8 mouse cellular contexts compared by ENCODE assay signal in the genomic region with DNA sequence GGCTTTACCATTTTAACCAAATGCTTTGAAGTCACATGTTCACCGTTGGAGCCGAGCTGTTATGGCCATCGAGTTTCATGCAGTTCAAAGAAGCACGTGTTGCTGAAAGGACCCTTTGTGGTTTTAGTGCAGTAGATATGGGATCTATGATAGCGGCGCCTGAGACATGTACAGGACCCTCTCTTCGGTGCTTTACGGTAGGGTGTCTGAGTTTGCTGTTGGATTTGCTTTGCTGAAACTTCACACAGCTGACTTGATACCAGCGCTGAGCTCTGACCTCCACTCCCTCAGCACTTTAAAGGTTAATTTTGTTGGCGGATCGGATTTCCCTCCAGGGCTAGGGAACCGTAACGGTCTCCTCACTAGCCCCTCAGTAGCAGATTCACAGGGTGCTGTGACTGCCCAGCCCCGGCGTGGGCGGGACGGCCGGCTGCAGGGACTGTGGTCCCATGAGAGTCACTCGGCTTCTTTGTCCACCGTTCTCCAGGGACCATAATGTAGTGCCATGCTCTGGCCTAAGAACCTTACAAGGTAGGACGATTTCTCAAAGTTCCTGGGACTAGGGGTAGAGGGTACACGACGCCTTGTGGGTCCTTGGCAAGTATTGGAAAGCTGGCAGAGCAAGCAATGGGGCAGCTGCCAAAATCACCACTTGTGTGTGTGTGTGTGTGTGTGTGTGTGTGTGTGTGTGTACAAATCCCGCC.
DNase-seq lines count a peak whose midpoint lies in the region; ATAC-seq and TF ChIP-seq lines count a peak whose summit lies in the region.

No protein-coding gene starts in this region.

- under 1% methylated on average over 24 of the region's 24 CpGs for WGBS in heart, embryonic 11.5 days (ENCODE audit: insufficient replicate concordance)
- 5% methylated on average over 24 of the region's 24 CpGs for WGBS in stomach, postnatal 0 days

- peak; percentile 73 for ATAC-seq in heart, embryonic 11.5 days (replicated peaks; ENCODE audit: insufficient number of reproducible peaks, low FRiP score, low TSS enrichment)
- ATAC-seq in stomach, postnatal 0 days (ENCODE audit: low FRiP score, low TSS enrichment), result peak; percentile 49

- H3K9ac ChIP-seq in heart, embryonic 11.5 days (ENCODE audit: low read depth, low read length), result peak overlapping the region; percentile 79
- H3K9ac ChIP-seq in stomach, postnatal 0 days (ENCODE audit: low read length), result 0 out of 2 replicates have a peak overlapping the region, but pooled peaks have one; percentile 8

- no peaks in the 10 kb centered on the region for H3K9me3 ChIP-seq in heart, embryonic 11.5 days (replicated peaks; ENCODE audit: control insufficient read depth, low read length)
- H3K9me3 ChIP-seq in stomach, postnatal 0 days (ENCODE audit: control insufficient read depth, low read length), result no peaks in the 10 kb centered on the region

- H3K27ac ChIP-seq in layer of hippocampus, adult 2 months, result peak overlapping the region; percentile 73
- no peak overlapping the region for H3K27ac ChIP-seq in brown adipose tissue, adult 24 weeks (replicated peaks; ENCODE audit: low read depth, low read length)
- peak overlapping the region; percentile 95 for H3K27ac ChIP-seq in heart, embryonic 11.5 days (ENCODE audit: low read depth, low read length)
- H3K27ac ChIP-seq in stomach, postnatal 0 days (replicated peaks), result peak overlapping the region; percentile 78

- peak overlapping the region; percentile 63 for H3K4me2 ChIP-seq in heart, embryonic 11.5 days
- H3K4me2 ChIP-seq in stomach, postnatal 0 days (replicated peaks; ENCODE audit: low read depth), result peak overlapping the region; percentile 62

- DNase-seq in layer of hippocampus, adult 2 months (ENCODE audit: low spot score in 2 of 2), result no peak
- no peak for DNase-seq in layer of hippocampus, postnatal 25 days (ENCODE audit: extremely low spot score in 1 of 2, low spot score in 1 of 2)
- DNase-seq in kidney, adult 9 months, result peak; percentile 83
- DNase-seq in lung, postnatal 10 days, result peak; percentile 53
- peak; percentile 36 for DNase-seq in stomach, postnatal 0 days (ENCODE audit: low spot score)
- DNase-seq in spleen, postnatal 14 days (ENCODE audit: low spot score in 2 of 2), result no peak

- H3K36me3 ChIP-seq in heart, embryonic 11.5 days (ENCODE audit: control insufficient read depth, insufficient read depth, low read length), result no peaks in the 10 kb centered on the region
- H3K36me3 ChIP-seq in stomach, postnatal 0 days (ENCODE audit: control insufficient read depth, insufficient read depth, low read length), result no peaks in the 10 kb centered on the region

- TF ChIP-seq CTCF in layer of hippocampus, adult 2 months (conservative IDR thresholded peaks at IDR 0.05), result no peak
- no peak for TF ChIP-seq CTCF in stomach, postnatal 0 days (IDR thresholded peaks at IDR 0.05; ENCODE audit: low read depth)

- no peak for TF ChIP-seq EP300 in stomach, postnatal 0 days (optimal IDR thresholded peaks at IDR 0.05)

- H3K27me3 ChIP-seq in heart, embryonic 11.5 days (ENCODE audit: control insufficient read depth, insufficient read depth, low read length), result no peaks in the 10 kb centered on the region
- no peaks in the 10 kb centered on the region for H3K27me3 ChIP-seq in stomach, postnatal 0 days (ENCODE audit: control insufficient read depth, insufficient read depth, low read length)

- peaks cover 15% of the 10 kb centered on the region for H3K4me1 ChIP-seq in brown adipose tissue, adult 24 weeks (ENCODE audit: control insufficient read depth, insufficient read depth, insufficient read length, low read length)
- H3K4me1 ChIP-seq in heart, embryonic 11.5 days (ENCODE audit: control insufficient read depth, insufficient read depth, low read length), result peaks cover 41% of the 10 kb centered on the region
- peaks cover 7% of the 10 kb centered on the region for H3K4me1 ChIP-seq in stomach, postnatal 0 days (replicated peaks; ENCODE audit: control insufficient read depth, insufficient read depth)

- peak overlapping the region; percentile 50 for H3K4me3 ChIP-seq in layer of hippocampus, adult 2 months
- peak overlapping the region; percentile 43 for H3K4me3 ChIP-seq in brown adipose tissue, adult 24 weeks (ENCODE audit: insufficient read depth, low read depth, low read length)
- peak overlapping the region; percentile 57 for H3K4me3 ChIP-seq in heart, embryonic 11.5 days (ENCODE audit: low read depth, low read length)
- peak overlapping the region; percentile 35 for H3K4me3 ChIP-seq in stomach, postnatal 0 days (ENCODE audit: low read depth, low read length)

Comparison
In these comparisons a context has a peak if more than half of its experiments do, and no peak if none do; other contexts are left out.
1. DNase-seq: peak in kidney, adult 9 months (single experiment), lung, postnatal 10 days (single experiment) and stomach, postnatal 0 days (single experiment); none in layer of hippocampus, adult 2 months (0 of 2), layer of hippocampus, postnatal 25 days (0 of 2) and spleen, postnatal 14 days (0 of 2).
2. Peak in every context shown above with its lines, with median percentiles within 50 percentile points of each other: H3K4me3 ChIP-seq.